Mouse (Mus musculus) olfactory bulb, adult 2 months (tissue): Measurements from ENCODE around the gene Akr1c19. TPM values are rescaled to one million over a fixed set of nuclear protein-coding genes. Genes with fewer than 3 reads are reported as not detected.
A peak's percentile ranks its signal among the peaks of the same experiment; 100 is the strongest.
"Not testable (repeated sequence)": the region's sequence is repeated elsewhere in the genome, so short reads cannot be mapped to it uniquely, and the experiment has no call there.

Source experiments
- H3K27ac ChIP-seq: fragments of 200-500 bp; 2 replicates; pipeline ENCODE4 v1.5.1; 2012; ENCODE audit warnings: low read depth, low read length; ENCODE audit not compliant: insufficient read depth
- H3K4me1 ChIP-seq: fragments of 200-500 bp; 2 replicates; pipeline ENCODE4 v1.6.1; 2012; ENCODE audit warnings: low read length; ENCODE audit not compliant: control insufficient read depth, insufficient read depth
- H3K4me3 ChIP-seq: fragments of 200-500 bp; 2 replicates; pipeline ENCODE4 v1.5.1; 2012; ENCODE audit warnings: mild to moderate bottlenecking, low read depth, low read length, moderate library complexity; ENCODE audit not compliant: insufficient read depth
- CTCF ChIP-seq: fragments of 200-500 bp; IDR thresholded peaks from 2 replicates; pipeline ENCODE4 v1.5.1; 2012; ENCODE audit warnings: low read depth, mild to moderate bottlenecking, low read length, moderate library complexity; ENCODE audit not compliant: insufficient read depth
- POLR2A ChIP-seq: fragments of 200-500 bp; IDR thresholded peaks from 2 replicates; pipeline ENCODE4 v1.6.1; 2012; ENCODE audit warnings: mild to moderate bottlenecking, low read depth, low read length, moderate library complexity; ENCODE audit not compliant: insufficient read depth
- WGBS: fragments of 180-500 bp; shearing (Covaris S2); methylation state at CpG from one replicate; pipeline ENCODE4 v1.1.7; 2018; 5-methylcytosine and 5-hydroxymethylcytosine counted together
- polyA plus RNA-seq: library from polyadenylated mRNA; stranded (reverse); fragments of >200 nt; gene quantifications from 2 replicates; pipeline ENCODE4 v1.2.4, GENCODE M21; 2012; ENCODE audit warnings: low replicate concordance; ENCODE audit not compliant: missing spikeins, insufficient read depth, insufficient read length

Akr1c19 gene
- polyA plus RNA-seq, 1 experiment, result not detected

DNA sequence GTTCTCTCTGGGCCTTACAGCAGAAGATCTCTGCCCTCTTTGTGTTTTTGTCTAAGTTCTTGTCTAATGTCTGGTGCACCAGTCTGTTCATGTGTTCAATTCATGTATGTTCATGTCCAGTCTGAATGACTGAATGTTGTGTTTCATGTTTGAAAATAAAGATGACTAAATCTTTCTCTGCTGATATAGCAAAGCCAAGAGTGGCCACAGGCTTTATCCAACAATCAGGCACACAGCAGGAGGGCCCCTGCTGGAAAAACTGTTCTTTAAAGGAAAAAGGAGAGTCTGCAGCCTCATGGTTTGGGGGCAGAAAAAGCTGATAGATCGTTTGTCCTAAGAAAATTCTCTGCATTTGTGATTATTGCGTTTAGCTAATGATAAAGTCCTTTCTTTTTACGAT lies 16.2 kb upstream of the Akr1c19 start:
- 51% methylated on average over 3 of the region's 3 CpGs for WGBS
- TF ChIP-seq POLR2A (no peak), CTCF (no peak)
- H3K27ac ChIP-seq, result no peak overlapping the region
- H3K4me3 ChIP-seq, result no peak overlapping the region
- no peaks in the 10 kb centered on the region for H3K4me1 ChIP-seq

DNA sequence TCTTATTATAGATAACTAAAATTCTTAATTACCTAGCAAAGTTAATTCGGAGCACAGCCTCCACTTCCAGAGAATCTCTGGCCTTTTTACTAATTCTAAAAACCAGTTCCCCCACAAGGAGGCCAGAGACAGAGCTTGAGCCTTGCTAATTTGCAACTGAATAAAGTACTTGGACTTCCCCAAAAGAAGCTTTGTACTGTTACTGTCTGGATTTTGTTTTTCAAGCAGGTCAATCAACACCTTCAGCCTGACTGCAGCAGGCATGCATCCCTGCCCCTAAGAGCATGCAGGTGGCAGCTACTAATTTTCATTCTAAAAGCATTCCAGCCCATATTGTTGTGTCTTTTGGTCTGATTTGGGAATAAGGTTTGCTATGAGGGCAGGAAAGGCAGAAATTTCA lies 13.0 kb upstream of the Akr1c19 start:
- not testable (repeated sequence) for H3K4me3 ChIP-seq, H3K27ac ChIP-seq, H3K4me1 ChIP-seq
- WGBS, result 63% methylated on average over 1 of the region's 1 CpGs

DNA sequence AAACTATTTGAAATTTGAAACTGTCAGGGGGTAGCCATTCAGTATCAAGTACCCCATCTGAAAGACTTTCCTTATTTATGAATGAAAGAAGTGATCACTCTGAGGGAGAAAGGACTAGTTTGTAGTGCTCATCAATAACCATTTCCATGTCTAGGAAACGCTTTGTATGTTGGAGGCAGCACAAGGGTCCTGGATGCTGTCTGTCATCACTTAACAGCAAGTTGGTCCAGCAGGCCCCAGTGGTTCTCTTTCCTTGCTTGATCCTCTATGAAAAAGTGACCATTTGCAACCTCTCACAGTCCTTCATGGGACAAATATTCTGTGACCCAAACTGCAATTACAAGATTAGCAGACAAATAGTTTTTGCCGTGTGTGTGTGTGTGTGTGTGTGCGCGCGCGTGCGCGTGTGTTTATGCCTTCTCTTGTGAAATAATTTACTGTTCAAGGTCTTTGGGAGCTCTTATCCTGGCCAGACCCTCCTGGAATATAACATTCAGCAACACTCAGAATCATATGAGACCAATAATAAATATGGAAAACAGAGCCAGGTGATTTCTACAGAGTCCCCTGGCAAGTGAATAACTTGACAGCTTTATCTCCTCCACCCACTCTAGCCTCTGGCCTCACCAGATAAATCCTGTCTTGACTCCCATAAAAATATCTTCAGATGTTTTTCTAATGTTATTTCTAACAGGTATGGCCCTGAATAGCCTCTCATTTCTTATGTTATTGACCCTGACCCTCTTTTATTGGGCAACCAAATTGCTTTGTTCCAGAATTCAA lies 2.5 kb downstream of the Akr1c19 start:
- 91% methylated on average over 8 of the region's 8 CpGs for WGBS
- no peak overlapping the region for H3K4me3 ChIP-seq
- H3K27ac ChIP-seq, result no peak overlapping the region
- no peak for TF ChIP-seq POLR2A
- TF ChIP-seq CTCF, result no peak
- no peaks in the 10 kb centered on the region for H3K4me1 ChIP-seq

GRCm38 (mm10) chr13:4233135-4233534 lies 4.6 kb downstream of the Akr1c19 start:
- WGBS, result 85% methylated on average over 1 of the region's 1 CpGs
- H3K4me3 ChIP-seq, result no peak overlapping the region
- no peaks in the 10 kb centered on the region for H3K4me1 ChIP-seq
- no peak overlapping the region for H3K27ac ChIP-seq
- TF ChIP-seq POLR2A (no peak), CTCF (no peak)

DNA sequence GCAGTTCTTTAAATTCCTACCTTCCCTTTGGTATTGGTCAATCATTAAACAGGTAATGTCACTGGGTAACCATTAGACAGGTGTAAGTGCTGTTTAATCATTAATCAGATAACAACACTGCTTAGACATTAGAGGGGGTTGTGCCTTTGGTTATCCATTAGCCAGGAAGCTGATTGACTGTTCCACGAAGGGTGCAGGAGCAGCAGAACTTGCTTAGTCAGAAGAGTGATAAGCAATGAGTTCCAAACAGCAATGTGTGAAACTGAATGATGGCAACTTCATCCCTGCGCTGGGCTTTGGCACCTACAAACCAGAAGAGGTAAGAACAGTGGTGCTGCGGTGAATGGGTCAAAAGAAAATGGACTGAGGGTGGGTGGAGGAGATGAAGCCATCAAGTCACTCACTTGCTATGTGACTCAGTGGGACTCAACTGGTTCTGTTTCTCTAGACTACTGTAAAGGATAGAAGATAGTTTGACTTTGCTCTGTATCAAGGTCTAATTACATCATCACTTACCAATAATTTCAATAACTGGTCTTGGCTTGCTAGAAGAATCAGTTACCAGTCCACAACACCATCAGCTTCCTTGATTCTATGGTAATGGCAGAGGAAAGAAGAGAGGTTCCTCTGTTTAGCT lies 5.2 kb downstream of the Akr1c19 start:
- WGBS, result 83% methylated on average over 3 of the region's 3 CpGs
- Histone ChIP-seq H3K27ac (no peak overlapping the region), H3K4me1 (no peaks in the 10 kb centered on the region), H3K4me3 (no peak overlapping the region)
- TF ChIP-seq POLR2A (no peak), CTCF (no peak)

DNA sequence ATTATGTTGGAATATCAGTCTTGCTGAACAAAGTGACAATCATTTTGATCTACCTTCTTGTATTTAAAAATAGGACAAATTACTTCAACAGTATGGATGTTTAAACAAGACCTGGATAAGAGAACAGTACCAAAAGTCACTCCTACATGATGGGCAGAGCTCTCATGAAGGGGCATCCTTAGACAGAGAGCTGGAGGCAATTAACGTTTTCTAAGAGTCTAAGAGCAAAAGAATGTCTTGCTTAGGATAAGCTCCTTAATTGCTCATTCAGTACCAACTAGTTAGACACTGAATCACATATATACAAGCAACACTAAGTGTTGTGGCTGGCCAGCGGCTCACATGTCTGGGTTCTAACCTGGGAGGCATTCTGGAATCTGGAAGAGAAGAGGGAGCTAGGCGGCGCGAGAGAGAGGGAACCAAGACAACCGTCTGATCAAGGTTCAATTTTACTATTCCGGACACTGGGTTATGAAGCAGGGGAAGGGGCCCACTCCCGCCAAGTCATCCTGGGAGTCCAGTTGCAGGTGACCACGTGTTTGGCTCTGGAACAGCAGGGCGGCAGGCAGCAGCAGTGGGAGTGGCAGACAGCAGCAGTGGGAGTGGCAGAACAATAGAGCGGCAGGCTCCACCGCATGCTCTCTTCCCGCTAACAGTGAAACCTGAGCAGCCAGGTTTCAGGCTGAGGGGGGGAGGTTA lies 16.5 kb downstream of the Akr1c19 start:
- WGBS, result 3% methylated on average over 13 of the region's 13 CpGs
- H3K4me3 ChIP-seq, result peak overlapping the region; percentile 38
- H3K4me1 ChIP-seq, result peaks cover 3% of the 10 kb centered on the region
- H3K27ac ChIP-seq, result no peak overlapping the region
- TF ChIP-seq POLR2A (no peak), CTCF (no peak)

- Histone ChIP-seq H3K4me3 (no peak overlapping the region), H3K27ac (no peak overlapping the region), H3K4me1 (peaks cover 3% of the 10 kb centered on the region)
- 66% methylated on average over 3 of the region's 3 CpGs for WGBS
- no peak for TF ChIP-seq CTCF
- no peak for TF ChIP-seq POLR2A
Observed at GRCm38 (mm10) chr13:4249347-4249746, 20.8 kb downstream of the Akr1c19 start.

DNA sequence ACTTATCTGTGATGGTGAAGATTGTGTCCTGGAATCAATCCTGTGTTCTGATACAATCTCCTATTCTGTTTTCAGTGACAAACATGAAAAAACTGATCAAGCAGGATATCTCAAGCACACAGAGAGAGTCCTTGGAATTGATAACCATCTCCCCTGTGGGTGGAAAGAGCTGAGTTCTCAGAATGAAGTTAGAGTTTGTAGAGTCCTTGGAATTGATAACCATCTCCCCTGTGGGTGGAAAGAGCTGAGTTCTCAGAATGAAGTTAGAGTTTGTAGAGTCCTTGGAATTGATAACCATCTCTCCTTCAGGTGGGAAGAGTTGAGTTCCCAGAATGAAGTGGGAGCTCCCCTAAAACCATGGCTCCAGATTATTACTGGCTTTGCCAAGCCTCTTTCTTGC lies 28.4 kb downstream of the Akr1c19 start:
- H3K4me1 ChIP-seq, H3K27ac ChIP-seq, H3K4me3 ChIP-seq: not testable (repeated sequence)

DNA sequence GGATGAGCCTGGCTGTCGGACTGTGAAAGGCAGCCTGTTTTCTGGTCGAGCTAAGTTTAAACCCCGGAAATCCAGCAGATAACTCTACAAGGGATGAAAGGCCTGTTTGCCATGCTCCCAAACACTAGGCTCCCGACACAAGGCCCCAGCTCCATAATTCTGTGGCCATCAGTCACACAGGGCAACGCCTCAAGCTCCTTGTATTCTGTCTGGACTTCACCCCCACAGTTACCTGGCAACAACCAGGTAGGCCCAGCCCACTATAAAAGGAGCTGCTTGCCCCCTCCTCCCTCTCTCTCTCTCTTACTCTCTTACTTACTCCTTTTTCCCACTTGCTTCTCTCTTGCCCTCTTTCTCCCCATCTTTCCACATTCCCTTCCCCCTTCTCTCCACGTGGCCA lies 28.8 kb downstream of the Akr1c19 start:
- 83% methylated on average over 6 of the region's 6 CpGs for WGBS
- Histone ChIP-seq H3K4me3 (no peak overlapping the region), H3K4me1 (no peaks in the 10 kb centered on the region)

More for the DNA sequence above, 28.8 kb downstream of the Akr1c19 start:
- TF ChIP-seq POLR2A (no peak), CTCF (no peak)
- H3K27ac ChIP-seq, result no peak overlapping the region
